Mouse (Mus musculus): ENCODE results near the gene Saa3. TPM values are rescaled to one million over a fixed set of nuclear protein-coding genes. Genes with fewer than 3 reads are reported as not detected.
"Not testable (repeated sequence)": the region's sequence is repeated elsewhere in the genome, so short reads cannot be mapped to it uniquely, and the experiment has no call there.

The Saa3 gene
- total RNA-seq (2014; fragmentation: Nextera tagmentation) (not detected in 2 replicates), total RNA-seq (2017) (1.2 TPM in 1 of 2 replicates, not detected in the other)

DNA sequence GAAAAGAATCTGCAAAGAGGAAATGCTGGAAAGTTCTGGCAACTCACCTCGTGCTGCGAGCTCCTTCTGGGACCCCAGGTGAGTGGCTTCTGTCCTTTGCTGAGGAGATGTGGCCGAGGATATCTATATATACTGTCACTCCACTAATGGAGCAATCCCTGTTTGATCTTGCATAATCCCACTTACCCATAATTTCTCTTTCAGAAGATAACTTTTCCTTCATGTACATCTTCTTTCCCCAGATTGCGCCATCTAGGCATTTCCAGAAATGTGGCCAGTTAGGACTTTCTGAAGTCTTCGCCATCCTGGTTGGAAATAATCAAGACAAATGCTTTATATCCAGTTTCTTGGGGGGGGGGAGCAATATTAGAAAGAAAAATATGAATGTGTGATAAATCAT is at the start of gene Saa3:
Gene Saa3 (minus strand): TSS at position 101 of the 400 bp plus-strand sequence.
- no peak for ATAC-seq (replicated peaks; ENCODE audit: poor library complexity, severe bottlenecking)

DNA sequence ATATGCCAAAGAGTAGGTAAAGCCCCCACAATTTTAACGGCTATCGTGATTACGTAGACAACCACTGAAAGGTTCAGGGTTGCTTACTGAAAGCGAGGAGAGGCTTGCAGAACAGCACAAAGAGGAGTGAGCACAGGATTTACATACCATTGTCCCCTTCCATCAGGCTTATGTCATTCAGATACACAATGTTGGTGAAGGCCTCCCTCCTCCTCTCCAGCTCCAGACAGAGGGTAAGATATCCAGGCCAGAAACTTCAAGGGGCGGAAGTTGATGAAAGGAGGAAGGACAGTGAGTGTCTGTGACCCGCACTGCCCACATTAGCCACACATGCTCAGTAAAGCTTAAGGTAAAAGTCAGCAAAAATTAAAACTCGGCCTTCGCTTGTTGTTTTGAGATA is 49.2 kb upstream of the Saa3 start:
- no peak for ATAC-seq (replicated peaks; ENCODE audit: poor library complexity, severe bottlenecking)

- no peak for ATAC-seq (replicated peaks; ENCODE audit: poor library complexity, severe bottlenecking)
Measured at GRCm38 (mm10) chr7:46762601-46763000, 47.1 kb upstream of the Saa3 start.

GRCm38 (mm10) chr7:46761049-46761795 is 45.7 kb upstream of the Saa3 start:
- ATAC-seq (replicated peaks; ENCODE audit: poor library complexity, severe bottlenecking), result no peak

DNA sequence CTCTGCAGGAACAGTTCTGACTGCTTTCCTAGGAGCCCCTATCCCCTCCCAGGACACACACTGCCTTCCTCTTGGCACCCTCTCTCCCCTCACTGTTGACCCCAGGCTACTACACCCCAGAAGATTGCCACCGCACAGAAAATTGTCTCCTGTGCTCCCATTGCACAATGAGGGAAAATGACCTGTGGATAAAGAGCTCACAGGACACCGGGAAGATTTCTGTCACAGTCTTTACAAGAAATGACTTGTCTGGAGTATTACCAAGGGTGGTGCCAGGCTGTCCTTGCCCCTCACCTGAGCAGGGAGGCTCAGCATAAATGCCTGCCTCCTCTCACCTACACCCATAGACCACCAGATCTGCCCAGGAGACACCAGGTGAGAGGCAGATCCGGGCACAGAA is 36.0 kb upstream of the Saa3 start, which contains the start of gene Saa2:
Gene Saa2 (plus strand): TSS at position 301 of the 400 bp plus-strand sequence.
- no peak for ATAC-seq (replicated peaks; ENCODE audit: poor library complexity, severe bottlenecking)

- ATAC-seq (replicated peaks; ENCODE audit: poor library complexity, severe bottlenecking), result no peak
Measured at GRCm38 (mm10) chr7:46748459-46748858, 33.0 kb upstream of the Saa3 start.

GRCm38 (mm10) chr7:46746381-46746780 is 30.9 kb upstream of the Saa3 start:
- ATAC-seq (replicated peaks; ENCODE audit: poor library complexity, severe bottlenecking), result no peak

DNA sequence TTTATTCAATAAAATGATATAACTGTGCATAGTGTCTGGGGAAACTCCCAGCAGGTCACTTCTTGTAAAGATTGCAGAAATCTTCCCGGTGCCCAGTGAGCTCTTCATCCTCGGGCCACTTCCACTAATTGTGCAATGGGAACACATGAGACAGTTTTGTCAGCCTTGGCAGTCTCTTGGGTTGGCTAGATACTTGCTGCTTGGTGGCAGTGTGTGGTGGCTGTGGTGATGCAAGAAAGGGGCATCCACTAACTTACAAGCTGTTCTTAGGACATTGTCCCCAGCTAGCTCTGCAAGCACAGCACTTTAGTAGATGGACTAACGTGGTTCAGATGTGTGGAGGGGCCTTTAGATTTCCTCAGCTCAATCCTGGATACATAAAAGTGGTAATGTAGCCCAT is 30.3 kb upstream of the Saa3 start:
- peak; percentile 95 for ATAC-seq (replicated peaks; ENCODE audit: poor library complexity, severe bottlenecking)

DNA sequence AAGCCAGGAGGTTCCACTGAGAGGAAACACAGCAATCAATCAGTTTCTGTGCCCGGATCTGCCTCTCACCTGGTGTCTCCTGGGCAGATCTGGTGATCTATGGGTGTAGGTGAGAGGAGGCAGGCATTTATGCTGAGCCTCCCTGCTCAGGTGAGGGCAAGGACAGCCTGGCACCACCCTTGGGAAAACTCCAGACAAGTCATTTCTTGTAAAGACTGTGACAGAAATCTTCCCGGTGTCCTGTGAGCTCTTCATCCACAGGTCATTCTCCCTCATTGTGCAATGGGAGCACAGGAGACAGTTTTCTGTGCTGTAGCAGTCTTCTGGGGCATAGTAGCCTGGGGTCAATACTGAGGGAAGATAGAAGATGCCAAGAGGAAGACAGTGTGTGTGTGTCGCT is 27.4 kb upstream of the Saa3 start, which contains the start of gene Saa1:
Gene Saa1 (minus strand): TSS at position 101 of the 400 bp plus-strand sequence.
- ATAC-seq (replicated peaks; ENCODE audit: poor library complexity, severe bottlenecking), result not testable (repeated sequence)

DNA sequence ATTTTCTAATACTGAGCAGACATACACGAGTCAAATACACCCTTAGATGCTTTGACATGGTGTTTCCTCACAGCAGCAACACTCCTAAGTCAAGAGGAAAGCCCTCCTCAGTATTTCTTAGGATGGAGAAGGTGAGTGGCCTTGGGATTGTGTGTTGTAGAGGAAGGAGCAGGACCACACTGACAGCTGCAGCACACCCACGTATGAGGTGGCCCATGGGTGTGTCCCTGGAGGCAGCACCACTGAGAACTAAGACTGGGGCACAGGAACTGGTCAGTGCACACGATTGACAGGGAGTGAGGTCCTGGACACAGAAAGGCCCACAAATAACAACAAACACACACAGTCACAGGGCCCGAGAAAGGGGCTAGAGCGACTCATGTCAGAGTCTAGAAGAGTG is 24.5 kb upstream of the Saa3 start:
- not testable (repeated sequence) for ATAC-seq (replicated peaks; ENCODE audit: poor library complexity, severe bottlenecking)

DNA sequence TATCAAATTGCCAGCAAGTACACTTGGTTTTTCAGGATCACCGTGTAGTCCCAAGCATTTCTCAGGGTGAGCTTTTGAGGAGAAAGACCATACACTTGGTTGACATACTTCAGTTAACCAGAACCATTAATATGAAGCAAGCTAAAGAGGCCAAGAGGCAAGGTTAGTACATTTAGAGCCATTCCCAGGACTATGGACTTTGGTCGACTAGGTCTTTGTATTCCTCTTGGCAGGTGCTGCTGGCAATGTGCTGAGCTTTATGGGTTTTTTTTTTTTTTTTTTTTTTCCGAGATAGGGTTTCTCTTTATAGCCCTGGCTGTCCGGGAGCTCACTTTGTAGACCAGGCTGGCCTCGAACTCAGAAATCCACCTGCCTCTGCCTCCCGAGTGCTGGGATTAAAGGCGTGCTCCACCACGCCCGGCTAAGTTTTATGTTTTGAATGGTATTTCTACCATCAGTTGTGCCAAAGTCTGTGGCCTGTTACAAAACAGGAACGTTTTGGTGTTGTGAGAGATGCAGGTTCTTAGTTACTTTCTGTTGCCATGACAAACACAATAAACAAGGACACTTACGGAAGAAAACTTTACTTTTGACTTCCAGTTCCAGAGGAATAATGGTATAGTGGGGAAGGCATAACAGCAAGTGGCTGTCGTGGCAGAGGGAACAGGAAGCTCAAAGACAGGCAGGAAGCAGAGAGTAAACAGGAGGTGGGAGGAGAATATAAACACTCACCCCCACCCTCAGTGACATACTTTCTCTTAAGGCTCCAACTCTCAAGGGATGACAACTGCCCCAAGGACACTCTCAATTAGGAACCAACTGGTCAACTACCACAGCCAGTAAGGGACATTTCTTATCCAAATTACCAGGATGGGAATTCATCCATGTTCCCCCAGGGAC is 23.3 kb upstream of the Saa3 start:
- ATAC-seq (replicated peaks; ENCODE audit: poor library complexity, severe bottlenecking), result 0 out of 2 replicates have a peak, but pooled peaks have one; percentile 14

DNA sequence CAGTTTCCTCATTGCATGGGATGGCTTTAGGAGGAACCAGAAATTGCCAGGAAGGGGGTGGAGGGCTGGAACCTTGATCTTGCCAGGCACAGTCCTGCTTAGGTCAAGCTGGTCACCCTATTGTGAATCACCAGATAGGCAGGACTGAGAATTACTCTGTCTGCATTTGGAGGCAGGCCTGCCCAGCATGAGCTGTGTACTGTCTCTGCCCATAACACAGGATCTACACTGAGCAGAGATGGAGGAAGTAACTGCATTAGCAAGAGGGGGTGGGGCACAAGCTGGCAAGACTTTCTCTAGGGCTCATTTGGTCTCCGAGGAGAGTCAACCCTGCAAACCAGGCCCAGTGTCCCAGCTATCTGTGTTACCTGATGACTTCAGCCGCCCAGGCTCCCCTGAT is 19.5 kb upstream of the Saa3 start:
- ATAC-seq (replicated peaks; ENCODE audit: poor library complexity, severe bottlenecking), result peak; percentile 65

DNA sequence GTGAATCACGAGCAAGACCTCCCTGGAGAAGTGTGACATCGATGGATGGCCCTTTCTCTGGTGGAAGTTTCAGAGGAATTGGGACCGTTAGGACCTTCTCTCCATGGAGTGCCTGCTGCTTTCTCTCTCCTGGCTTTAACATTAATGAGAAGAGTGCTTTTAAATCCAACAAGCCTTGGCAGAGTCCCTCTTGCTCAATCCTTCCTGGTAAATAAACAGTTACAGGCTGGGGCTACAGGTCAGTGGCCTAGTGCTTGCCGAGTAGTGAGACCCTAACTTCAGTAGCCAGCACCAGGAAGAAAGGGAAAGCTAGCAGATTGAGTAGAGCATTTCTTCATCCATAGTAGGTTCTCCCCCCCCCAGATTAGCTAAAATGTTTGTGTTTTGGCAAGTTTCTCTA is 17.0 kb upstream of the Saa3 start, which contains the start of gene Saa4:
Gene Saa4 (minus strand): TSS at position 146 of the 400 bp plus-strand sequence.
- no peak for ATAC-seq (replicated peaks; ENCODE audit: poor library complexity, severe bottlenecking)

- ATAC-seq (replicated peaks; ENCODE audit: poor library complexity, severe bottlenecking), result no peak
Measured at GRCm38 (mm10) chr7:46727584-46727983, 12.1 kb upstream of the Saa3 start.

DNA sequence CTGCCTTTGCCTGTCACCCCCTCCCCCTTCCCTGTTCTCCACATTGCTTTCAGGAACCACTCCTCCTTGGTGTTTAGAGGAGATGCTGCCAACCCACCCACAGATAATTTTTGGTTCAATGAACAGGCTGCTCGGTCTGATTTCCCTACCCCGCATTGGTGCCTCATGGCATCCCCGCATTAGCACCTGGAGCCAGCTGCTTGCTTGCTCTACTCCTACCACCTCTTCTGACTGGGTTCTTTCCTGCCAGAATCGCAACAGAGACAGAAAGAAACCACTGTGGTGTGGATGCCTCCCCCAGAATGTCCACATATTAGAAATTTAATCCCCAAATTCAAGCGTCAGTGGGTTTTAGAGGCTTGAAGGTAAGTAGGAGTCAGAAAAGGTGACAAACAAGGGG is 8.9 kb upstream of the Saa3 start:
- ATAC-seq (replicated peaks; ENCODE audit: poor library complexity, severe bottlenecking), result no peak

DNA sequence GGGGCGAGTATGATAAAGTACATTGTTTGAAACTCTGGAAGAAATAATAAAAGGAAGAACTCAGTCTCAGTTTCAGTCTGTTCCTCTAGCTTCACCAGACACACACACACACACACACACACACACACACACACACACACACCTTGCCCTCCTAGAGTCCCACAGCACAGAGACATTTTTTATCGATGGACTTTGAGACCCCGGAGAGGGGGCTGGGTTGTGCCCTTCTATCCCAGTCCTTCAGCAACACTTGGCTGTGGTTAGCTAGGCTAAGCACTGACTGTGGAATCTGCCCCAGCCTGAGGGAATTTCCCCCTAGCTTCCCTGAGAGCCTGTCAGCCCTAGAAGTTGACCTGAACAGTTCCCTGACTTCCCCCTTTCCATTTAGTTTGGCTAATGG is 8.3 kb upstream of the Saa3 start:
- no peak for ATAC-seq (replicated peaks; ENCODE audit: poor library complexity, severe bottlenecking)

DNA sequence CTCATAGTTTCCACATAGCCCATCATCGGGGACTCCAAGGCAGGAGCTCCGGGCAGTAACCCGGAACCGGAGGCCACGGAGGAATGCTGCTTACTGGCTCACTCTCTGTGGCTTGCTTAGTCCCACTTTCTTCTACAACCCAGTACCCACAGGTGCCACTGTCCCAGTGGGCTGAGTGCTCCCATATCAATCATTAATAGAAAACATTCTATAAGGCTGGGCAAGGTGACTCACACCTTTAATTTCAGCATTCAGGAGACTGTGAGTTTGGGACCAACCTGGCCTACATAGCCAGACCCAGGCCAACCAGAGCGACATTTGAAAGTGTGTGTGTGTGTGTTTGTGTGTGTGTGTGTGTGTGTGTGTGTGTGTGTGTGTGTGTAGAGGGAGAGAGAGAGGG is 7.9 kb upstream of the Saa3 start:
- ATAC-seq (replicated peaks; ENCODE audit: poor library complexity, severe bottlenecking), result no peak

- ATAC-seq (replicated peaks; ENCODE audit: poor library complexity, severe bottlenecking), result no peak
Measured at GRCm38 (mm10) chr7:46720460-46720859, 5.0 kb upstream of the Saa3 start.

DNA sequence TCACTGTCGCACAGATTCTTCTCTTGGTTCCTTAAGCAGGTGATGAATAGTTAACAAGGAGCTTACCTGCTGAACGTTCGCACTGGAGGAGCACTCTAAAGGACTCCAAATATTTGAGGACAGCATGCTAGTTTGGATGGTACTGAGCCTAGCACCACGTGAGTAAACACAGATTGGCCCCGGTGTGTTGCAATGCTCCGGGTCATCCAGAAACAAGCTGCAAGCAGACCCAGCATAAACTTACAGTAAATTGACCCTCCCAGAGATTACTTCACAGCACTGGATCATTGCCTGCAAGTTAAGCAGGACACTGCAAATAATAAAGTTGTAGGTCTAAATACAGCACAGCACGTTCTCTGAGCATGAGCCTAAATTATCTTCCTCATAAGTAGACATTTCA is 4.0 kb upstream of the Saa3 start:
- 0 out of 2 replicates have a peak, but pooled peaks have one; percentile 20 for ATAC-seq (replicated peaks; ENCODE audit: poor library complexity, severe bottlenecking)

DNA sequence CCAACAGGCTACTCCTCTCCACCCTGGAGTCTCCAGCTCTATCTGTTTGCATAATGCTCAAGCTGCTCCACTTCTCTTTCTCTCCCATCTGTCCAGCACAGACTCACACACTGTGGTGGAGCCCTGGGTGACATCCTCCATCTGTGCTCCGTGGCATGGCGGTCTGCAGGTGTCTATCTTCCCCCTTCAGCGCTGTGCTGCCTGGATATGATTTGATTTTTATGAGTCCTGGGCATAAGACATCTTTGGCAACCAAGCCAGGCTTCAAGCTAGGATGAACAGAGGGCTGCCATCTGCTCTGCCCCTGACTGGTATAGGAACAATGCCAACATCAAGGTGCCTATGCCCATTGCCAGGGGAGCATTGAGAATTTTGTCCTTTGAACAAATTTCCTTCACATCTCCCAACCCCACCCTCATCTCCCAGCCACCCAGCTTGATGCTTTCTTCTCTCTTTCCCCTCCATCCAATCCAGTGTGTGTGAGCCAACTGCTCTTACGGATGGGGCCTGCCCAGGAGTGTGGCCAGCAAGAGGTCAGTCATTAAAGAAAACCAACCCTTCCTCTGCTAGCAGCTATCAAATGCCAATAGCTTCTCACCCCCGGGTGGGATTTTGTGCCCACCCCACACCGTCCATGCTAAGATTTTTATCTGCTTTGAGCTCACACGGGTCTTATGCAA is 3.2 kb upstream of the Saa3 start:
- no peak for ATAC-seq (replicated peaks; ENCODE audit: poor library complexity, severe bottlenecking)

Data from granulocyte monocyte progenitor cell, adult 5-6 weeks (primary cell).